Mouse (Mus musculus): ENCODE measurements at regions not wholly inside any gene's neighbourhood (a gene's known extent, or its start where the extent isn't known, plus 50 kb on each side); places are given as distances from the start of the nearest gene placed in this dataset.

GRCm38 (mm10) chr16:73670516-73670915 is 741.1 kb downstream of the Robo2 start:
- TF ChIP-seq MAX (IDR thresholded peaks at IDR 0.05) (no peak), CTCF (IDR thresholded peaks at IDR 0.05; ENCODE audit: control insufficient read depth, insufficient read depth, insufficient read length) (no peak), FOSL1 (IDR thresholded peaks at IDR 0.05; ENCODE audit: insufficient read depth, low read length, poor library complexity, severe bottlenecking) (no peak), CEBPB (IDR thresholded peaks at IDR 0.05; ENCODE audit: low read depth) (no peak)
